Mouse (Mus musculus): ENCODE measurements around the gene Stra6. TPM values are rescaled to one million over a fixed set of nuclear protein-coding genes. Genes with fewer than 3 reads are reported as not detected.

Gene Stra6
- polyA plus RNA-seq, 1 experiment from 2014 or later, result 8.6 TPM

- WGBS, result 82% methylated on average over 10 of the region's 10 CpGs
- Histone ChIP-seq H3K36me3 (ENCODE audit: control insufficient read depth, insufficient read depth, low read length) (no peaks in the 10 kb centered on the region), H3K4me2 (ENCODE audit: low read length) (no peak overlapping the region), H3K27me3 (replicated peaks; ENCODE audit: control insufficient read depth, insufficient read depth, low read length) (no peaks in the 10 kb centered on the region), H3K9ac (ENCODE audit: low read length) (no peak overlapping the region), H3K27ac (ENCODE audit: low read depth) (no peak overlapping the region), H3K4me3 (ENCODE audit: low read depth, low read length) (no peak overlapping the region), H3K4me1 (replicated peaks; ENCODE audit: control insufficient read depth, insufficient read depth, low read length) (peaks cover 3% of the 10 kb centered on the region; the same call in 1 of the 2 replicates), H3K9me3 (ENCODE audit: control insufficient read depth, low read length) (no peaks in the 10 kb centered on the region)
- ATAC-seq (replicated peaks; ENCODE audit: low FRiP score, low TSS enrichment, low read depth) (no peak), DNase-seq (ENCODE audit: low spot score) (no peak)
Measured at GRCm38 (mm10) chr9:58043496-58044017, 20.0 kb upstream of the Stra6 start.

GRCm38 (mm10) chr9:58044828-58045227 lies 18.8 kb upstream of the Stra6 start:
- H3K36me3 ChIP-seq (ENCODE audit: control insufficient read depth, insufficient read depth, low read length), result no peaks in the 10 kb centered on the region
- ATAC-seq (replicated peaks; ENCODE audit: low FRiP score, low TSS enrichment, low read depth) (no peak), DNase-seq (ENCODE audit: low spot score) (no peak)
- no peaks in the 10 kb centered on the region for H3K9me3 ChIP-seq (ENCODE audit: control insufficient read depth, low read length)
- WGBS, result 21% methylated on average over 10 of the region's 10 CpGs
- no peak overlapping the region for H3K4me2 ChIP-seq (ENCODE audit: low read length)
- H3K4me1 ChIP-seq (replicated peaks; ENCODE audit: control insufficient read depth, insufficient read depth, low read length), result peaks cover 3% of the 10 kb centered on the region; the same call in 1 of the 2 replicates
- no peak overlapping the region for H3K27ac ChIP-seq (ENCODE audit: low read depth)
- H3K27me3 ChIP-seq (replicated peaks; ENCODE audit: control insufficient read depth, insufficient read depth, low read length), result no peaks in the 10 kb centered on the region
- H3K9ac ChIP-seq (ENCODE audit: low read length), result no peak overlapping the region
- no peak overlapping the region for H3K4me3 ChIP-seq (ENCODE audit: low read depth, low read length)

- WGBS, result 26% methylated on average over 4 of the region's 4 CpGs
- Histone ChIP-seq H3K9me3 (ENCODE audit: control insufficient read depth, low read length) (no peaks in the 10 kb centered on the region), H3K4me2 (ENCODE audit: low read length) (no peak overlapping the region), H3K9ac (ENCODE audit: low read length) (no peak overlapping the region), H3K27me3 (replicated peaks; ENCODE audit: control insufficient read depth, insufficient read depth, low read length) (no peaks in the 10 kb centered on the region), H3K36me3 (ENCODE audit: control insufficient read depth, insufficient read depth, low read length) (no peaks in the 10 kb centered on the region), H3K4me3 (ENCODE audit: low read depth, low read length) (no peak overlapping the region), H3K27ac (ENCODE audit: low read depth) (no peak overlapping the region), H3K4me1 (replicated peaks; ENCODE audit: control insufficient read depth, insufficient read depth, low read length) (peaks cover 3% of the 10 kb centered on the region; the same call in 1 of the 2 replicates)
- ATAC-seq (replicated peaks; ENCODE audit: low FRiP score, low TSS enrichment, low read depth), result no peak
- no peak for DNase-seq (ENCODE audit: low spot score)
Measured at GRCm38 (mm10) chr9:58045646-58046045, 17.9 kb upstream of the Stra6 start.

GRCm38 (mm10) chr9:58047061-58047460 lies 16.5 kb upstream of the Stra6 start:
- Histone ChIP-seq H3K36me3 (ENCODE audit: control insufficient read depth, insufficient read depth, low read length) (no peaks in the 10 kb centered on the region), H3K4me3 (ENCODE audit: low read depth, low read length) (no peak overlapping the region), H3K27ac (ENCODE audit: low read depth) (no peak overlapping the region), H3K9ac (ENCODE audit: low read length) (no peak overlapping the region), H3K9me3 (ENCODE audit: control insufficient read depth, low read length) (no peaks in the 10 kb centered on the region), H3K27me3 (replicated peaks; ENCODE audit: control insufficient read depth, insufficient read depth, low read length) (no peaks in the 10 kb centered on the region), H3K4me1 (replicated peaks; ENCODE audit: control insufficient read depth, insufficient read depth, low read length) (0 out of 2 replicates have a peak, but pooled peaks cover 3% of the 10 kb centered on the region), H3K4me2 (ENCODE audit: low read length) (no peak overlapping the region)
- DNase-seq (ENCODE audit: low spot score) (no peak), ATAC-seq (replicated peaks; ENCODE audit: low FRiP score, low TSS enrichment, low read depth) (no peak)
- 65% methylated on average over 10 of the region's 10 CpGs for WGBS

- H3K4me2 ChIP-seq (ENCODE audit: low read length), result no peak overlapping the region
- H3K9ac ChIP-seq (ENCODE audit: low read length), result no peak overlapping the region
- no peaks in the 10 kb centered on the region for H3K27me3 ChIP-seq (replicated peaks; ENCODE audit: control insufficient read depth, insufficient read depth, low read length)
- 25% methylated on average over 6 of the region's 6 CpGs for WGBS
- no peaks in the 10 kb centered on the region for H3K4me1 ChIP-seq (replicated peaks; ENCODE audit: control insufficient read depth, insufficient read depth, low read length)
- H3K4me3 ChIP-seq (ENCODE audit: low read depth, low read length), result no peak overlapping the region
- no peak for ATAC-seq (replicated peaks; ENCODE audit: low FRiP score, low TSS enrichment, low read depth)
- H3K27ac ChIP-seq (ENCODE audit: low read depth), result no peak overlapping the region
- H3K9me3 ChIP-seq (ENCODE audit: control insufficient read depth, low read length), result no peaks in the 10 kb centered on the region
- no peaks in the 10 kb centered on the region for H3K36me3 ChIP-seq (ENCODE audit: control insufficient read depth, insufficient read depth, low read length)
- DNase-seq (ENCODE audit: low spot score), result no peak
Measured at GRCm38 (mm10) chr9:58048621-58049020, 15.0 kb upstream of the Stra6 start.

GRCm38 (mm10) chr9:58049186-58049585 lies 14.4 kb upstream of the Stra6 start:
- DNase-seq (ENCODE audit: low spot score), result no peak
- no peaks in the 10 kb centered on the region for H3K4me1 ChIP-seq (replicated peaks; ENCODE audit: control insufficient read depth, insufficient read depth, low read length)
- H3K36me3 ChIP-seq (ENCODE audit: control insufficient read depth, insufficient read depth, low read length), result no peaks in the 10 kb centered on the region
- H3K27me3 ChIP-seq (replicated peaks; ENCODE audit: control insufficient read depth, insufficient read depth, low read length), result no peaks in the 10 kb centered on the region
- no peak overlapping the region for H3K9ac ChIP-seq (ENCODE audit: low read length)
- WGBS, result 63% methylated on average over 6 of the region's 6 CpGs
- no peak overlapping the region for H3K27ac ChIP-seq (ENCODE audit: low read depth)
- no peak overlapping the region for H3K4me3 ChIP-seq (ENCODE audit: low read depth, low read length)
- no peaks in the 10 kb centered on the region for H3K9me3 ChIP-seq (ENCODE audit: control insufficient read depth, low read length)
- no peak for ATAC-seq (replicated peaks; ENCODE audit: low FRiP score, low TSS enrichment, low read depth)
- no peak overlapping the region for H3K4me2 ChIP-seq (ENCODE audit: low read length)

- Histone ChIP-seq H3K27me3 (replicated peaks; ENCODE audit: control insufficient read depth, insufficient read depth, low read length) (no peaks in the 10 kb centered on the region), H3K27ac (ENCODE audit: low read depth) (no peak overlapping the region), H3K4me2 (ENCODE audit: low read length) (no peak overlapping the region), H3K4me1 (replicated peaks; ENCODE audit: control insufficient read depth, insufficient read depth, low read length) (no peaks in the 10 kb centered on the region), H3K4me3 (ENCODE audit: low read depth, low read length) (no peak overlapping the region), H3K36me3 (ENCODE audit: control insufficient read depth, insufficient read depth, low read length) (no peaks in the 10 kb centered on the region), H3K9me3 (ENCODE audit: control insufficient read depth, low read length) (no peaks in the 10 kb centered on the region), H3K9ac (ENCODE audit: low read length) (no peak overlapping the region)
- WGBS, result 66% methylated on average over 7 of the region's 7 CpGs
- no peak for DNase-seq (ENCODE audit: low spot score)
- ATAC-seq (replicated peaks; ENCODE audit: low FRiP score, low TSS enrichment, low read depth), result no peak
Measured at GRCm38 (mm10) chr9:58049861-58050260, 13.7 kb upstream of the Stra6 start.

GRCm38 (mm10) chr9:58051937-58052336 lies 11.7 kb upstream of the Stra6 start:
- Histone ChIP-seq H3K36me3 (ENCODE audit: control insufficient read depth, insufficient read depth, low read length) (no peaks in the 10 kb centered on the region), H3K4me1 (replicated peaks; ENCODE audit: control insufficient read depth, insufficient read depth, low read length) (no peaks in the 10 kb centered on the region), H3K9me3 (ENCODE audit: control insufficient read depth, low read length) (no peaks in the 10 kb centered on the region), H3K27ac (ENCODE audit: low read depth) (no peak overlapping the region), H3K4me2 (ENCODE audit: low read length) (no peak overlapping the region), H3K9ac (ENCODE audit: low read length) (no peak overlapping the region), H3K4me3 (ENCODE audit: low read depth, low read length) (no peak overlapping the region), H3K27me3 (replicated peaks; ENCODE audit: control insufficient read depth, insufficient read depth, low read length) (no peaks in the 10 kb centered on the region)
- DNase-seq (ENCODE audit: low spot score) (no peak), ATAC-seq (replicated peaks; ENCODE audit: low FRiP score, low TSS enrichment, low read depth) (no peak)
- 38% methylated on average over 5 of the region's 5 CpGs for WGBS

- Histone ChIP-seq H3K4me1 (replicated peaks; ENCODE audit: control insufficient read depth, insufficient read depth, low read length) (no peaks in the 10 kb centered on the region), H3K4me3 (ENCODE audit: low read depth, low read length) (no peak overlapping the region), H3K9me3 (ENCODE audit: control insufficient read depth, low read length) (no peaks in the 10 kb centered on the region), H3K27me3 (replicated peaks; ENCODE audit: control insufficient read depth, insufficient read depth, low read length) (no peaks in the 10 kb centered on the region), H3K27ac (ENCODE audit: low read depth) (no peak overlapping the region), H3K4me2 (ENCODE audit: low read length) (no peak overlapping the region), H3K36me3 (ENCODE audit: control insufficient read depth, insufficient read depth, low read length) (no peaks in the 10 kb centered on the region), H3K9ac (ENCODE audit: low read length) (no peak overlapping the region)
- ATAC-seq (replicated peaks; ENCODE audit: low FRiP score, low TSS enrichment, low read depth) (0 out of 2 replicates have a peak, but pooled peaks have one; percentile 41), DNase-seq (ENCODE audit: low spot score) (peak; percentile 74)
- 21% methylated on average over 3 of the region's 3 CpGs for WGBS
Measured at GRCm38 (mm10) chr9:58053102-58053501, 10.5 kb upstream of the Stra6 start.
